Mouse (Mus musculus) CH12.LX (cell line): Measurements from ENCODE around the gene Tmem231.
"Not testable (repeated sequence)": the region's sequence is repeated elsewhere in the genome, so short reads cannot be mapped to it uniquely, and the experiment has no call there.

Experiments
- CHD1 ChIP-seq: IDR thresholded peaks from 2 replicates; pipeline ENCODE4 v1.6.1; 2012; ENCODE audit warnings: low read depth, low read length, improper control_type of control experiment, inconsistent platforms
- CTCF ChIP-seq, 2 experiments: IDR thresholded peaks in 1 of 2; conservative IDR thresholded peaks in 1 of 2; 2 replicates each; pipeline ENCODE4 v1.5.1; 2011 to 2012; ENCODE audit warnings: low read depth in 2 of 2, low read length in 2 of 2, improper control_type of control experiment in 1 of 2, inconsistent platforms in 1 of 2, mild to moderate bottlenecking in 1 of 2, moderate library complexity in 1 of 2
- E2F4 ChIP-seq: IDR thresholded peaks from 2 replicates; pipeline ENCODE4 v1.6.1; 2011; ENCODE audit warnings: low read depth, low read length, improper control_type of control experiment; ENCODE audit not compliant: insufficient replicate concordance
- HCFC1 ChIP-seq: IDR thresholded peaks from 2 replicates; pipeline ENCODE4 v1.6.1; 2012; ENCODE audit warnings: low read depth, mild to moderate bottlenecking, inconsistent platforms, low read length, improper control_type of control experiment
- MAX ChIP-seq: IDR thresholded peaks from 2 replicates; pipeline ENCODE4 v1.6.1; 2011; ENCODE audit warnings: low read length, improper control_type of control experiment
- PAX5 ChIP-seq: IDR thresholded peaks from 2 replicates; pipeline ENCODE4 v1.6.1; 2012; ENCODE audit warnings: low read length, inconsistent platforms, mixed read lengths
- POLR2A ChIP-seq: IDR thresholded peaks from 2 replicates; pipeline ENCODE4 v1.6.1; 2011; ENCODE audit warnings: low read depth, mild to moderate bottlenecking, improper control_type of control experiment, low read length
- RAD21 ChIP-seq: IDR thresholded peaks from 2 replicates; pipeline ENCODE4 v1.6.1; 2011; ENCODE audit warnings: low read depth, mild to moderate bottlenecking, low read length, improper control_type of control experiment, moderate library complexity
- SIN3A ChIP-seq: IDR thresholded peaks from 2 replicates; pipeline ENCODE4 v1.6.1; 2012; ENCODE audit warnings: low read length, improper control_type of control experiment, inconsistent platforms
- SMC3 ChIP-seq: IDR thresholded peaks from 2 replicates; pipeline ENCODE4 v1.6.1; 2011; ENCODE audit warnings: low read depth, low read length, improper control_type of control experiment
- USF1 ChIP-seq: IDR thresholded peaks from 2 replicates; pipeline ENCODE4 v1.6.1; 2014; ENCODE audit warnings: low read depth, mild to moderate bottlenecking, inconsistent platforms, low read length, improper control_type of control experiment
- ZC3H11A ChIP-seq: IDR thresholded peaks from 2 replicates; pipeline ENCODE4 v1.6.1; 2012; ENCODE audit warnings: low read depth, mild to moderate bottlenecking, inconsistent platforms, low read length, improper control_type of control experiment

DNA sequence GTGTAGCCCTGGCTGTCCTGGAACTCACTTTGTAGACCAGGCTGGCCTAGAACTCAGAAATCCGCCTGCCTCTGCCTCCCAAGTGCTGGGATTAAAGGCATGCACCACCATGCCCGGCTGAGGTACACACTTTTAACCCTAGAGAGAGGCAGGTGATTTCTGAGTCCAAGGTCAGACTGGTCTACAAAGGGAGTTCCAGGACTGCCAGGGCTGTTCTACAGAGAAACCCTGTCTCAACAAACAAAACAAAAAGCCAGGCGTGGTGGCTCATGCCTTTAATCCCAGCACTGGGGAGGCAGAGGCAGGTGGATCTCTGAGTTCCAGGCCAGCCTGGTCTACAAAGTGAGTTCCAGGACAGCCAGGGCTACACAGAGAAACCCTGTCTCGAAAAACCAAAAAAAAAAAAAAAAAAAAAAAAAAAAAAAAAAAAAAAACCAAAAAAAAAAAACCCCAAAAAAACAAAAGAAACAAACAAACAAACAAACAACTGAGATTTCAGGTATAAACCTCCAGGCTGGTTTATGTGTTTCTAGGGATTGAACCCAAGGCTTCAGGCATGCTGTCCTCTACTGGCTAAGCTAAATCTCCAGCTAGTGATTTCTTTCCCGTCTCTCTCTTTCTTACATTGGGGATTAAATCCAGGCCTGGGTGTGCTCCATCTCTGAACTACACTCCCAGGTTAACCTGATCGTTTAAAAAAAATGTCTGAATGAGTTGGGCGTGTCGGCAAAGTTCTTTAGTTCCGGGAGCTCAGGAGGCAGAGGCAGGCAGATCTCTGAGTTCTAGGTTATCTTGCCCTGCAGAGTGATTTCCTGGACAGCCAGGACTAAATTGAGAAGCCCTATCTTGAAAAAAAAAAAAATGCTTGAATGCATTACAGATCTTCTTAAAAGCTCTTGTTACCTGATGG, 4.7 kb upstream of the Tmem231 start:
- not testable (repeated sequence) for TF ChIP-seq CTCF (conservative IDR thresholded peaks at IDR 0.05 in 1 of 2, IDR thresholded peaks at IDR 0.05 in 1 of 2; ENCODE audit: low read depth in 2 of 2, low read length in 2 of 2); RAD21; POLR2A; USF1; PAX5; CHD1; SMC3; SIN3A; HCFC1; ZC3H11A; E2F4; MAX
